Mouse (Mus musculus): ENCODE data around the gene Kansl1. TPM values are rescaled to one million over a fixed set of nuclear protein-coding genes. Genes with fewer than 3 reads are reported as not detected.
A peak's percentile ranks its signal among the peaks of the same experiment; 100 is the strongest.

Gene Kansl1
- polyA plus RNA-seq, 1 experiment: 81.7 TPM

- Histone ChIP-seq H3K4me1 (ENCODE audit: control insufficient read depth, insufficient read depth, low read length) (peaks cover 35% of the 10 kb centered on the region), H3K36me3 (ENCODE audit: control insufficient read depth, insufficient read depth, low read length, poor library complexity, severe bottlenecking) (no peaks in the 10 kb centered on the region), H3K9ac (ENCODE audit: low read depth, poor library complexity, severe bottlenecking) (0 out of 2 replicates have a peak overlapping the region, but pooled peaks have one; percentile 0), H3K9me3 (replicated peaks; ENCODE audit: control insufficient read depth, insufficient read depth, low read length, poor library complexity, severe bottlenecking) (no peaks in the 10 kb centered on the region), H3K27me3 (ENCODE audit: control insufficient read depth, insufficient read depth, low read length, poor library complexity, severe bottlenecking) (no peaks in the 10 kb centered on the region), H3K27ac (ENCODE audit: insufficient read depth, low read length) (peak overlapping the region; percentile 97), H3K4me3 (ENCODE audit: low read depth, low read length) (peak overlapping the region; percentile 16; the same call in 1 of the 2 replicates)
- TF ChIP-seq POLR2A (IDR thresholded peaks at IDR 0.05; ENCODE audit: insufficient read depth, low read length): no peak
- no peak for TF ChIP-seq CTCF (IDR thresholded peaks at IDR 0.05; ENCODE audit: low read depth, low read length)
- peak; percentile 92 for TF ChIP-seq EP300 (IDR thresholded peaks at IDR 0.05; ENCODE audit: insufficient read depth, low read depth, low read length)
Observed at GRCm38 (mm10) chr11:104295656-104296055, 173.0 kb downstream of the Kansl1 start.

DNA sequence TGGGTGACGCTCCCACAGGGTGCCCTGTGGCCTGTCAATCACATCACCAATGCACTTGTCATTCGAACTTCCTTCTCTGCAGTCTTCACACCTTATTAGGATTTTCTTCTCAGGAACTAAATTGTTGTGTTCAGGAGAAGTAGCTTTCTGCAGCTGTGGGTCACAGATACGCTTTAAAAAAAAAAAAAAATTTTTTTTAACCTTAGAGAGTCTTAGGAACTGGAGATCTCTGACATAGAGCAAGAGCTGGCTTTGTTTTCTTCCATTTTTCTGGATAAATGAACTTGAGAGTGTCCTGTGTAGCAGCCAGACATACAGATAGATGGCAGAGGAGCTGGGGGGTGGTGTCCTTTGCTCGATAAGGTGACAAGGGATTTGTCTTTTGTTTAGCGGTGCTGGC lies 173.5 kb downstream of the Kansl1 start:
- peak overlapping the region; percentile 97 for H3K27ac ChIP-seq (ENCODE audit: insufficient read depth, low read length)
- H3K9ac ChIP-seq (ENCODE audit: low read depth, poor library complexity, severe bottlenecking): 0 out of 2 replicates have a peak overlapping the region, but pooled peaks have one; percentile 0

DNA sequence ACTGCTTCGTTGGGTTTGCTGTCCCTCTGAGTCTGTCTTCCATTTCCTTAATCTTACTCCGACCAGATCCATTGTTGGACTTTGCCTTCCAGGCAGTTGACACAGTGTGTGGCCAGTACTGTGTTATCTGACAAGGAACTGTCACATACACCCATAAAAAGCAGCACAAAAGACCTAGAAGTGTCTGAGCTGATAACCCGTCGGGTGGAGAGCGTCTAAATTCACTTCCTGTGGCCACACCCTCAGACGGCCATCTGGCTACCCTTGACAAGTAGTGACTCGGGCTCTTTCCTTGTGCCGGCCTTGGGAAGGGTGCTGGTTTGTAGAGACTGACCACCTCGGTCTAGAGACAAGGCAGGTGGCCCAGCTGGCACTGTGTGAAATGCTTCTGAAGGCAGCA lies 175.4 kb downstream of the Kansl1 start:
- no peak overlapping the region for H3K9ac ChIP-seq (ENCODE audit: low read depth, poor library complexity, severe bottlenecking)
- H3K4me1 ChIP-seq (ENCODE audit: control insufficient read depth, insufficient read depth, low read length): peaks cover 29% of the 10 kb centered on the region
- no peaks in the 10 kb centered on the region for H3K27me3 ChIP-seq (ENCODE audit: control insufficient read depth, insufficient read depth, low read length, poor library complexity, severe bottlenecking)
- no peaks in the 10 kb centered on the region for H3K36me3 ChIP-seq (ENCODE audit: control insufficient read depth, insufficient read depth, low read length, poor library complexity, severe bottlenecking)
- H3K9me3 ChIP-seq (replicated peaks; ENCODE audit: control insufficient read depth, insufficient read depth, low read length, poor library complexity, severe bottlenecking): no peaks in the 10 kb centered on the region
- H3K27ac ChIP-seq (ENCODE audit: insufficient read depth, low read length): peak overlapping the region; percentile 51
- 0 out of 2 replicates have a peak overlapping the region, but pooled peaks have one; percentile 2 for H3K4me3 ChIP-seq (ENCODE audit: low read depth, low read length)
- TF ChIP-seq EP300 (IDR thresholded peaks at IDR 0.05; ENCODE audit: insufficient read depth, low read depth, low read length) (peak; percentile 86), POLR2A (IDR thresholded peaks at IDR 0.05; ENCODE audit: insufficient read depth, low read length) (no peak)

More for the DNA sequence above, 173.5 kb downstream of the Kansl1 start:
- peaks cover 35% of the 10 kb centered on the region for H3K4me1 ChIP-seq (ENCODE audit: control insufficient read depth, insufficient read depth, low read length)
- no peak overlapping the region for H3K4me3 ChIP-seq (ENCODE audit: low read depth, low read length)
- no peaks in the 10 kb centered on the region for H3K27me3 ChIP-seq (ENCODE audit: control insufficient read depth, insufficient read depth, low read length, poor library complexity, severe bottlenecking)
- H3K9me3 ChIP-seq (replicated peaks; ENCODE audit: control insufficient read depth, insufficient read depth, low read length, poor library complexity, severe bottlenecking): no peaks in the 10 kb centered on the region
- no peak for TF ChIP-seq CTCF (IDR thresholded peaks at IDR 0.05; ENCODE audit: low read depth, low read length)
- no peak for TF ChIP-seq POLR2A (IDR thresholded peaks at IDR 0.05; ENCODE audit: insufficient read depth, low read length)
- no peak for TF ChIP-seq EP300 (IDR thresholded peaks at IDR 0.05; ENCODE audit: insufficient read depth, low read depth, low read length)
- no peaks in the 10 kb centered on the region for H3K36me3 ChIP-seq (ENCODE audit: control insufficient read depth, insufficient read depth, low read length, poor library complexity, severe bottlenecking)

- Histone ChIP-seq H3K9me3 (replicated peaks; ENCODE audit: control insufficient read depth, insufficient read depth, low read length, poor library complexity, severe bottlenecking) (no peaks in the 10 kb centered on the region), H3K9ac (ENCODE audit: low read depth, poor library complexity, severe bottlenecking) (no peak overlapping the region), H3K27ac (ENCODE audit: insufficient read depth, low read length) (peak overlapping the region; percentile 51), H3K27me3 (ENCODE audit: control insufficient read depth, insufficient read depth, low read length, poor library complexity, severe bottlenecking) (no peaks in the 10 kb centered on the region), H3K4me1 (ENCODE audit: control insufficient read depth, insufficient read depth, low read length) (peaks cover 29% of the 10 kb centered on the region), H3K4me3 (ENCODE audit: low read depth, low read length) (0 out of 2 replicates have a peak overlapping the region, but pooled peaks have one; percentile 2), H3K36me3 (ENCODE audit: control insufficient read depth, insufficient read depth, low read length, poor library complexity, severe bottlenecking) (no peaks in the 10 kb centered on the region)
- no peak for TF ChIP-seq CTCF (IDR thresholded peaks at IDR 0.05; ENCODE audit: low read depth, low read length)
- TF ChIP-seq POLR2A (IDR thresholded peaks at IDR 0.05; ENCODE audit: insufficient read depth, low read length): no peak
- TF ChIP-seq EP300 (IDR thresholded peaks at IDR 0.05; ENCODE audit: insufficient read depth, low read depth, low read length): no peak
Observed at GRCm38 (mm10) chr11:104292443-104293220, 176.0 kb downstream of the Kansl1 start.

DNA sequence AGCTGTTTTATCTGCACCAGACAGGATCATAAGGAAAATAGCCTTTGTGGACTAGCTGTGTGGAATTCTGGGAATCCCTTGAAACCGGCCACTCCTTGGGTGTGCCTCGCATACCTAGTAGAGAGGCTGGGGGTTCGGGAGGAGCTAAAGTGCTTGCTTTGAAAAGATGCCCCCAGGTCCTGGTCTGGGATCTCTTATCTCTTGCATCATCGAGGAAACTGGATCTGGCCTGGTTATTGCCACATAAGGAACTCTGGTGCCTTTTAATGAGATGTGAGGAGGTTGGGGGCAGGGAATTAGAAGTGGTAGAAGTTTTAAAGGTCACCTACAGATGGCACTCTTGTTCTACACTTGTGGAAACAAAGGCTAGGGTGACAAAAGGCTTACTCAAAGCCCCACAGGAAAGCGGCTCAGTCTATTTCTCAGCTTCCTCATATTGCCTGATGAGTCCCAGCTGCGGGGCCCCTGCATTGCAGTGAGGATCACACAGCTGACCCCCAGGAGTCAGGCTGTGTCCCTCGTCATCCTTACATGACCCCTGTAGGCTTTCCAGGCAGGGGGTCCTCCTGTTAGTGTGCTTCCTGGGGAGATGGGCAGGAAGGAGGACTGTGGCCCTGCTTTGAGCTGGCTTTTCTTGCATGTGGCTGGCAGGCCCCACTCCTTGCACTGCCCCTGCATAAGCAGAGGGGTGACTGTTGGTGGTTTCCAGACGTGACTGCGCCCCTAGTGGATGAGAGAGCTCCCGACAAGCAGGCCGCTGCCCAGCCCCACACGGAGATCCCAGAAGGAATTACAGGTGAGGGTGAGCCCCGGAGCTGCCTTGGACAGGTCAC lies 179.2 kb downstream of the Kansl1 start:
- Histone ChIP-seq H3K9ac (ENCODE audit: low read depth, poor library complexity, severe bottlenecking) (peak overlapping the region; percentile 68), H3K27me3 (ENCODE audit: control insufficient read depth, insufficient read depth, low read length, poor library complexity, severe bottlenecking) (no peaks in the 10 kb centered on the region), H3K27ac (ENCODE audit: insufficient read depth, low read length) (peak overlapping the region; percentile 97), H3K36me3 (ENCODE audit: control insufficient read depth, insufficient read depth, low read length, poor library complexity, severe bottlenecking) (no peaks in the 10 kb centered on the region), H3K4me3 (ENCODE audit: low read depth, low read length) (peak overlapping the region; percentile 54), H3K9me3 (replicated peaks; ENCODE audit: control insufficient read depth, insufficient read depth, low read length, poor library complexity, severe bottlenecking) (0 out of 2 replicates have a peak, but pooled peaks cover 2% of the 10 kb centered on the region), H3K4me1 (ENCODE audit: control insufficient read depth, insufficient read depth, low read length) (peaks cover 20% of the 10 kb centered on the region)
- TF ChIP-seq EP300 (IDR thresholded peaks at IDR 0.05; ENCODE audit: insufficient read depth, low read depth, low read length) (peak; percentile 95), POLR2A (IDR thresholded peaks at IDR 0.05; ENCODE audit: insufficient read depth, low read length) (no peak), CTCF (IDR thresholded peaks at IDR 0.05; ENCODE audit: low read depth, low read length) (peak; percentile 83)

All from ES-Bruce4 (cell line).